Mouse (Mus musculus): Measurements from ENCODE around the gene Duox2. TPM values are rescaled to one million over a fixed set of nuclear protein-coding genes. Genes with fewer than 3 reads are reported as not detected.
A peak's percentile ranks its signal among the peaks of the same experiment; 100 is the strongest.

The Duox2 gene
- polyA plus RNA-seq, 1 experiment, result 0.11 TPM

- peak overlapping the region; percentile 85 for H3K4me3 ChIP-seq (replicated peaks; ENCODE audit: insufficient read depth, low read depth, low read length)
- WGBS, result 3% methylated on average over 26 of the region's 26 CpGs
- H3K27ac ChIP-seq (ENCODE audit: insufficient read depth, low read length), result no peak overlapping the region
- H3K4me1 ChIP-seq (ENCODE audit: control insufficient read depth, insufficient read depth, low read length), result no peaks in the 10 kb centered on the region
- no peak for TF ChIP-seq CTCF (IDR thresholded peaks at IDR 0.05; ENCODE audit: borderline replicate concordance, insufficient read depth, low read depth, low read length)
- 0 out of 2 replicates have a peak, but pooled peaks have one; percentile 5 for TF ChIP-seq POLR2A (IDR thresholded peaks at IDR 0.05; ENCODE audit: borderline replicate concordance, insufficient read depth, low read length)
- peak; percentile 53 to 54 for DNase-seq
- H3K27me3 ChIP-seq (ENCODE audit: control insufficient read depth, insufficient read depth, low read length), result no peaks in the 10 kb centered on the region
Measured at GRCm38 (mm10) chr2:122233759-122234557, 64.3 kb downstream of the Duox2 start.

GRCm38 (mm10) chr2:122233341-122233740 is 64.9 kb downstream of the Duox2 start:
- no peaks in the 10 kb centered on the region for H3K27me3 ChIP-seq (ENCODE audit: control insufficient read depth, insufficient read depth, low read length)
- WGBS, result 51% methylated on average over 5 of the region's 5 CpGs
- H3K27ac ChIP-seq (ENCODE audit: insufficient read depth, low read length), result no peak overlapping the region
- no peak for TF ChIP-seq CTCF (IDR thresholded peaks at IDR 0.05; ENCODE audit: borderline replicate concordance, insufficient read depth, low read depth, low read length)
- TF ChIP-seq POLR2A (IDR thresholded peaks at IDR 0.05; ENCODE audit: borderline replicate concordance, insufficient read depth, low read length), result no peak
- H3K4me1 ChIP-seq (ENCODE audit: control insufficient read depth, insufficient read depth, low read length), result no peaks in the 10 kb centered on the region
- no peak overlapping the region for H3K4me3 ChIP-seq (replicated peaks; ENCODE audit: insufficient read depth, low read depth, low read length)
- DNase-seq, result no peak

- no peak for DNase-seq
- Histone ChIP-seq H3K4me1 (ENCODE audit: control insufficient read depth, insufficient read depth, low read length) (no peaks in the 10 kb centered on the region), H3K27me3 (ENCODE audit: control insufficient read depth, insufficient read depth, low read length) (no peaks in the 10 kb centered on the region), H3K4me3 (replicated peaks; ENCODE audit: insufficient read depth, low read depth, low read length) (no peak overlapping the region), H3K27ac (ENCODE audit: insufficient read depth, low read length) (no peak overlapping the region)
- WGBS, result 78% methylated on average over 9 of the region's 9 CpGs
- TF ChIP-seq POLR2A (IDR thresholded peaks at IDR 0.05; ENCODE audit: borderline replicate concordance, insufficient read depth, low read length), result no peak
- no peak for TF ChIP-seq CTCF (IDR thresholded peaks at IDR 0.05; ENCODE audit: borderline replicate concordance, insufficient read depth, low read depth, low read length)
Measured at GRCm38 (mm10) chr2:122231616-122232015, 66.6 kb downstream of the Duox2 start.

GRCm38 (mm10) chr2:122230395-122230794 is 67.9 kb downstream of the Duox2 start:
- Histone ChIP-seq H3K4me1 (ENCODE audit: control insufficient read depth, insufficient read depth, low read length) (no peaks in the 10 kb centered on the region), H3K27me3 (ENCODE audit: control insufficient read depth, insufficient read depth, low read length) (no peaks in the 10 kb centered on the region), H3K27ac (ENCODE audit: insufficient read depth, low read length) (no peak overlapping the region), H3K4me3 (replicated peaks; ENCODE audit: insufficient read depth, low read depth, low read length) (no peak overlapping the region)
- 82% methylated on average over 6 of the region's 6 CpGs for WGBS
- no peak for TF ChIP-seq CTCF (IDR thresholded peaks at IDR 0.05; ENCODE audit: borderline replicate concordance, insufficient read depth, low read depth, low read length)
- TF ChIP-seq POLR2A (IDR thresholded peaks at IDR 0.05; ENCODE audit: borderline replicate concordance, insufficient read depth, low read length), result no peak
- no peak for DNase-seq

Other genes starting within 250 kb of the Duox2 start
- 9.8 and 10.7 TPM in 2 replicates for gene Spg11, start 180.1 kb downstream of the Duox2 start, polyA plus RNA-seq (2012; rRNA removed)
- 146 and 152 TPM in 2 replicates for gene B2m, start 150.8 kb downstream of the Duox2 start, polyA plus RNA-seq (2012; rRNA removed)
- not detected in 2 replicates for gene Trim69, start 137.7 kb downstream of the Duox2 start, polyA plus RNA-seq (2012; rRNA removed)
- 0.19 and 0.21 TPM in 2 replicates for gene Patl2, start 112.3 kb downstream of the Duox2 start, polyA plus RNA-seq (2012; rRNA removed)
- gene Terb2, start 112.2 kb downstream of the Duox2 start, polyA plus RNA-seq (2012; rRNA removed), result not detected in 2 replicates
- 20.3 and 22.9 TPM in 2 replicates for gene Sord, start 63.7 kb downstream of the Duox2 start, polyA plus RNA-seq (2012; rRNA removed)
- gene Duoxa2, start 451 bp upstream of the Duox2 start, polyA plus RNA-seq (2012; rRNA removed), result not detected in 2 replicates
- 0.19 TPM in 1 of 2 replicates, not detected in the other for gene Duoxa1, start 15.3 kb upstream of the Duox2 start, polyA plus RNA-seq (2012; rRNA removed)
- 0.05 TPM in 2 replicates for gene Duox1, start 17.2 kb upstream of the Duox2 start, polyA plus RNA-seq (2012; rRNA removed)
- gene Shf, start 70.7 kb upstream of the Duox2 start, polyA plus RNA-seq (2012; rRNA removed), result 344 and 410 TPM in 2 replicates
- 0.10 and 0.43 TPM in 2 replicates for gene Slc28a2, start 128.0 kb upstream of the Duox2 start, polyA plus RNA-seq (2012; rRNA removed)
- not detected in 2 replicates for gene Gm14085, start 186.5 kb upstream of the Duox2 start, polyA plus RNA-seq (2012; rRNA removed)